Comparison of ENCODE assay signal across 20 mouse cellular contexts in genomic region chr2:152024883-152025422, GRCm38 (mm10). TPM values are rescaled to one million over a fixed set of nuclear protein-coding genes. Genes with fewer than 3 reads are reported as not detected.
DNase-seq lines count a peak whose midpoint lies in the region; ATAC-seq lines count a peak whose summit lies in the region.
"Had no signal": no experiment of that assay in that cellular context is flagged by ENCODE, and none has a peak within 500 bp of the region (broad histone marks: within the 10 kb centered on the region; RNA-seq: fewer than 3 reads in every experiment).

No protein-coding gene starts in this region.

- peaks cover 14% of the 10 kb centered on the region for H3K4me1 ChIP-seq in forebrain, embryonic 12.5 days
- H3K4me1 ChIP-seq in forebrain, embryonic 11.5 days (replicated peaks; ENCODE audit: control insufficient read depth, insufficient read depth, low read length): no peaks in the 10 kb centered on the region; the same call in 1 of the 2 replicates
- H3K4me1 ChIP-seq in embryonic facial prominence, embryonic 15.5 days: peaks cover 6% of the 10 kb centered on the region
- H3K4me1 ChIP-seq in limb, embryonic 15.5 days: peaks cover 5% of the 10 kb centered on the region; the same call in 1 of the 2 replicates
- H3K4me1 ChIP-seq in neural tube, embryonic 14.5 days (ENCODE audit: control insufficient read depth, insufficient read depth, low read length): peaks cover 11% of the 10 kb centered on the region

- H3K9ac ChIP-seq in forebrain, embryonic 12.5 days: no peak overlapping the region; the same call in 1 of the 2 replicates
- no peak overlapping the region for H3K9ac ChIP-seq in forebrain, embryonic 11.5 days (ENCODE audit: low read length)
- no peak overlapping the region for H3K9ac ChIP-seq in embryonic facial prominence, embryonic 15.5 days
- H3K9ac ChIP-seq in limb, embryonic 15.5 days: no peak overlapping the region
- no peak overlapping the region for H3K9ac ChIP-seq in neural tube, embryonic 14.5 days (replicated peaks; ENCODE audit: low read depth, low read length)
- H3K9ac ChIP-seq: heart, embryonic 13.5 days; liver, embryonic 12.5 days had no signal

- peak; percentile 27; the same call in 1 of the 2 replicates for ATAC-seq in forebrain, embryonic 12.5 days (ENCODE audit: low FRiP score)
- ATAC-seq in forebrain, embryonic 11.5 days (replicated peaks; ENCODE audit: low FRiP score): no peak
- ATAC-seq in embryonic facial prominence, embryonic 15.5 days (ENCODE audit: insufficient number of reproducible peaks, low FRiP score, low TSS enrichment, low read depth): peak; percentile 55; the same call in 1 of the 2 replicates
- ATAC-seq in limb, embryonic 15.5 days (ENCODE audit: insufficient number of reproducible peaks, low FRiP score, low TSS enrichment, low read depth): peak; percentile 11; the same call in 1 of the 2 replicates
- ATAC-seq in neural tube, embryonic 14.5 days (ENCODE audit: low read depth): peak; percentile 41
- ATAC-seq: liver, embryonic 12.5 days; lung, postnatal 0 days; Patski had no signal

- H3K4me3 ChIP-seq in forebrain, embryonic 12.5 days (replicated peaks): no peak overlapping the region
- no peak overlapping the region for H3K4me3 ChIP-seq in forebrain, embryonic 11.5 days (ENCODE audit: low read depth, low read length)
- no peak overlapping the region for H3K4me3 ChIP-seq in embryonic facial prominence, embryonic 15.5 days (replicated peaks)
- no peak overlapping the region for H3K4me3 ChIP-seq in limb, embryonic 15.5 days
- no peak overlapping the region for H3K4me3 ChIP-seq in neural tube, embryonic 14.5 days (ENCODE audit: low read depth, low read length)
- H3K4me3 ChIP-seq: heart, embryonic 13.5 days; layer of hippocampus, adult 2 months; left cerebral cortex, adult 2 months; liver, embryonic 12.5 days had no signal

- 0 out of 2 replicates have a peak overlapping the region, but pooled peaks have one; percentile 31 for H3K27ac ChIP-seq in forebrain, embryonic 12.5 days
- H3K27ac ChIP-seq in forebrain, embryonic 11.5 days (ENCODE audit: low read depth, low read length): no peak overlapping the region
- no peak overlapping the region for H3K27ac ChIP-seq in embryonic facial prominence, embryonic 15.5 days (replicated peaks)
- no peak overlapping the region for H3K27ac ChIP-seq in limb, embryonic 15.5 days
- H3K27ac ChIP-seq in neural tube, embryonic 14.5 days (ENCODE audit: low read depth, low read length): no peak overlapping the region
- H3K27ac ChIP-seq: heart, embryonic 13.5 days; layer of hippocampus, adult 2 months; left cerebral cortex, adult 2 months; liver, embryonic 12.5 days had no signal

- no peak for DNase-seq in forebrain, embryonic 11.5 days (ENCODE audit: low spot score)
- DNase-seq in T-cell, adult 2 months (ENCODE audit: low spot score): no peak
- DNase-seq in heart, adult 18-20 months: no peak
- DNase-seq in kidney, adult 18-20 months: no peak
- DNase-seq: cerebellum, adult 2 months; gastrocnemius, postnatal 36 days; thymus, postnatal 14 days had no signal

- no peaks in the 10 kb centered on the region for H3K36me3 ChIP-seq in forebrain, embryonic 12.5 days (replicated peaks)
- no peaks in the 10 kb centered on the region for H3K36me3 ChIP-seq in forebrain, embryonic 11.5 days (ENCODE audit: control insufficient read depth, insufficient read depth, low read length)
- H3K36me3 ChIP-seq in embryonic facial prominence, embryonic 15.5 days: no peaks in the 10 kb centered on the region
- H3K36me3 ChIP-seq in limb, embryonic 15.5 days: no peaks in the 10 kb centered on the region
- H3K36me3 ChIP-seq in neural tube, embryonic 14.5 days (ENCODE audit: control insufficient read depth, insufficient read depth, low read length): no peaks in the 10 kb centered on the region
- H3K36me3 ChIP-seq: heart, embryonic 13.5 days; liver, embryonic 12.5 days had no signal

- peaks cover 17% of the 10 kb centered on the region for H3K27me3 ChIP-seq in forebrain, embryonic 12.5 days
- H3K27me3 ChIP-seq in forebrain, embryonic 11.5 days (ENCODE audit: control insufficient read depth, insufficient read depth, low read length): no peaks in the 10 kb centered on the region
- peaks cover 17% of the 10 kb centered on the region for H3K27me3 ChIP-seq in embryonic facial prominence, embryonic 15.5 days
- H3K27me3 ChIP-seq in limb, embryonic 15.5 days: peaks cover 19% of the 10 kb centered on the region
- no peaks in the 10 kb centered on the region for H3K27me3 ChIP-seq in neural tube, embryonic 14.5 days (ENCODE audit: control insufficient read depth, insufficient read depth, low read length)

- 65% methylated on average over 11 of the region's 11 CpGs for WGBS in forebrain, embryonic 12.5 days
- 60% methylated on average over 11 of the region's 11 CpGs for WGBS in forebrain, embryonic 11.5 days
- 56% methylated on average over 11 of the region's 11 CpGs for WGBS in embryonic facial prominence, embryonic 15.5 days
- WGBS in limb, embryonic 15.5 days: 44% methylated on average over 11 of the region's 11 CpGs
- WGBS in neural tube, embryonic 14.5 days: 17% methylated on average over 11 of the region's 11 CpGs

- no peak overlapping the region for H3K4me2 ChIP-seq in forebrain, embryonic 12.5 days
- no peak overlapping the region for H3K4me2 ChIP-seq in forebrain, embryonic 11.5 days (ENCODE audit: low read depth, low read length, severe bottlenecking)
- H3K4me2 ChIP-seq in embryonic facial prominence, embryonic 15.5 days (replicated peaks): no peak overlapping the region
- no peak overlapping the region for H3K4me2 ChIP-seq in limb, embryonic 15.5 days
- H3K4me2 ChIP-seq in neural tube, embryonic 14.5 days (ENCODE audit: low read depth, low read length): no peak overlapping the region
- H3K4me2 ChIP-seq: heart, embryonic 13.5 days; liver, embryonic 12.5 days had no signal

- no peaks in the 10 kb centered on the region for H3K9me3 ChIP-seq in forebrain, embryonic 12.5 days
- no peaks in the 10 kb centered on the region for H3K9me3 ChIP-seq in forebrain, embryonic 11.5 days (ENCODE audit: control insufficient read depth, low read length)
- no peaks in the 10 kb centered on the region for H3K9me3 ChIP-seq in embryonic facial prominence, embryonic 15.5 days (replicated peaks)
- H3K9me3 ChIP-seq in limb, embryonic 15.5 days: no peaks in the 10 kb centered on the region
- H3K9me3 ChIP-seq in neural tube, embryonic 14.5 days (ENCODE audit: control insufficient read depth, low read length): no peaks in the 10 kb centered on the region
- H3K9me3 ChIP-seq: liver, embryonic 12.5 days had no signal

RNA-seq across cellular contexts. Expression of gene Slc52a3, which starts 28.6 kb away (rescaled TPM):
- 0.54 and 0.78 TPM in 2 replicates for polyA plus RNA-seq in forebrain, embryonic 12.5 days (2016; fragmentation: Nextera tagmentation; extraction: Ambion mirVana)
- 1.0 and 1.4 TPM in 2 replicates for polyA plus RNA-seq in forebrain, embryonic 11.5 days (2014; fragmentation: Nextera tagmentation; extraction: Ambion mirVana)
- 5.9 and 6.3 TPM in 2 replicates for polyA plus RNA-seq in embryonic facial prominence, embryonic 15.5 days (2015; fragmentation: Nextera tagmentation; extraction: Ambion mirVana)
- polyA plus RNA-seq in limb, embryonic 15.5 days (2015; fragmentation: Nextera tagmentation; extraction: Ambion mirVana): 8.4 and 9.7 TPM in 2 replicates
- polyA plus RNA-seq in neural tube, embryonic 14.5 days (2014; fragmentation: Nextera tagmentation; extraction: Ambion mirVana): 0.60 and 1.2 TPM in 2 replicates
- total RNA-seq in heart, adult 18-20 months (2021): 1 to 10 TPM; 1.6 to 2.9 TPM

RNA-seq across cellular contexts. Expression of gene Fam110a, which starts 44.9 kb away (rescaled TPM):
- polyA plus RNA-seq in forebrain, embryonic 12.5 days (2016; fragmentation: Nextera tagmentation; extraction: Ambion mirVana): 90.2 and 96.2 TPM in 2 replicates
- 85.6 and 88.1 TPM in 2 replicates for polyA plus RNA-seq in forebrain, embryonic 11.5 days (2014; fragmentation: Nextera tagmentation; extraction: Ambion mirVana)
- polyA plus RNA-seq in embryonic facial prominence, embryonic 15.5 days (2015; fragmentation: Nextera tagmentation; extraction: Ambion mirVana): 29.5 and 30.7 TPM in 2 replicates
- polyA plus RNA-seq in limb, embryonic 15.5 days (2015; fragmentation: Nextera tagmentation; extraction: Ambion mirVana): 23.3 and 23.4 TPM in 2 replicates
- 36.3 and 36.6 TPM in 2 replicates for polyA plus RNA-seq in neural tube, embryonic 14.5 days (2014; fragmentation: Nextera tagmentation; extraction: Ambion mirVana)
- total RNA-seq in heart, adult 18-20 months (2021): 1 to 10 TPM; 3.4 to 3.7 TPM

RNA-seq across cellular contexts. Expression of gene Scrt2, which starts 56.4 kb away (rescaled TPM):
- 15.3 and 15.6 TPM in 2 replicates for polyA plus RNA-seq in forebrain, embryonic 12.5 days (2016; fragmentation: Nextera tagmentation; extraction: Ambion mirVana)
- 10.0 and 11.3 TPM in 2 replicates for polyA plus RNA-seq in forebrain, embryonic 11.5 days (2014; fragmentation: Nextera tagmentation; extraction: Ambion mirVana)
- 0.09 TPM in 1 of 2 replicates, not detected in the other for polyA plus RNA-seq in embryonic facial prominence, embryonic 15.5 days (2015; fragmentation: Nextera tagmentation; extraction: Ambion mirVana)
- 0.06 TPM in 1 of 2 replicates, not detected in the other for polyA plus RNA-seq in limb, embryonic 15.5 days (2015; fragmentation: Nextera tagmentation; extraction: Ambion mirVana)
- 15.7 and 17.9 TPM in 2 replicates for polyA plus RNA-seq in neural tube, embryonic 14.5 days (2014; fragmentation: Nextera tagmentation; extraction: Ambion mirVana)
- not detected for total RNA-seq in heart, adult 18-20 months (2021)
- total RNA-seq: gastrocnemius, postnatal 36 days; hematopoietic stem cell, adult 5-6 weeks; monocyte, adult 5-6 weeks had no signal
- polyA plus RNA-seq: heart, embryonic 13.5 days; kidney, embryonic 14.5 days; liver, embryonic 12.5 days; lung, postnatal 0 days; Patski had no signal

Comparison
In these comparisons a context has a peak if more than half of its experiments do, and no peak if none do; other contexts are left out.
1. RNA of gene Scrt2, which starts 56.4 kb away (polyA plus RNA-seq): 15.7 to 17.9 TPM in neural tube, embryonic 14.5 days, 15.3 to 15.6 TPM in forebrain, embryonic 12.5 days and 10.0 to 11.3 TPM in forebrain, embryonic 11.5 days; 0.09 TPM in embryonic facial prominence, embryonic 15.5 days and 0.06 TPM in limb, embryonic 15.5 days; every median in the first group is over 10 times any median in the second.